Mouse (Mus musculus): ENCODE data around the gene Abcg1. TPM values are rescaled to one million over a fixed set of nuclear protein-coding genes. Genes with fewer than 3 reads are reported as not detected.

Abcg1 gene
- polyA plus RNA-seq, 1 experiment from 2014 or later, result 18.5 TPM

DNA sequence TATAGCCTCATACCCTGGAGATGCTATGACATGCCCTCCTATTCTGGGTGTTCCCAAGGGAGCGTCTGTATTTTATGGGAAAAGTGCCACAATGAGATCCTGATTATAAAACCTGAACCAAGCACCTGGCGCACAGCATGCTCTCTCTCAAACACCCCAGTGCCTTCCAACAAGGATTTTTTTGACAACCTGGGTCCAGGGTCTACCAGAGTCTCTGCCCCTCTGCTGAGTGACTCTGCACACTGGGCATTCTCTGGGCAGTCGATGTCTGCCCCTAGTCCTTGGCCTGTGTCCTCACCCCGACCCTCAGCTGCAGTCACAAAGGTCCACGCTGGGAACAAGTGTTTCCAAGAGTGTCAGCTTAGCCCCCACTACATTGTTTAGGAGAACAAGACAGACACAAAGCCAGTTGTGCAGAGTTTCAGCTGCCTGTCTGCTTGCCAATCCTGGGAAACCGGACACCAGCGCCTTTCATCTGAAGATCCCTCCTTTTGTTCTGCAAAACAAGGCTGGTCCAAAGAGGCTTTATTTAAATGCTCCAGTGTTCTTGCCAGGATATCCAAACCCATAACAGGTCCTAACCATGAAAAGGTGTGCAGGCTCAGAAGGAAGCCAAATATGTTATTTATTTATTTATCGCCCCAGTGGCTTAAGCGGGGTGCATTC, 55.8 kb downstream of the Abcg1 start:
- H3K4me1 ChIP-seq, result no peaks in the 10 kb centered on the region
- H3K9me3 ChIP-seq (replicated peaks), result no peaks in the 10 kb centered on the region
- no peak overlapping the region for H3K27ac ChIP-seq (replicated peaks)
- no peak overlapping the region for H3K4me2 ChIP-seq
- no peak for ATAC-seq (ENCODE audit: low FRiP score)
- 32% methylated on average over 9 of the region's 9 CpGs for WGBS
- H3K36me3 ChIP-seq, result peaks cover 71% of the 10 kb centered on the region
- no peaks in the 10 kb centered on the region for H3K27me3 ChIP-seq (replicated peaks)
- no peak overlapping the region for H3K9ac ChIP-seq (replicated peaks)
- no peak overlapping the region for H3K4me3 ChIP-seq (replicated peaks)

DNA sequence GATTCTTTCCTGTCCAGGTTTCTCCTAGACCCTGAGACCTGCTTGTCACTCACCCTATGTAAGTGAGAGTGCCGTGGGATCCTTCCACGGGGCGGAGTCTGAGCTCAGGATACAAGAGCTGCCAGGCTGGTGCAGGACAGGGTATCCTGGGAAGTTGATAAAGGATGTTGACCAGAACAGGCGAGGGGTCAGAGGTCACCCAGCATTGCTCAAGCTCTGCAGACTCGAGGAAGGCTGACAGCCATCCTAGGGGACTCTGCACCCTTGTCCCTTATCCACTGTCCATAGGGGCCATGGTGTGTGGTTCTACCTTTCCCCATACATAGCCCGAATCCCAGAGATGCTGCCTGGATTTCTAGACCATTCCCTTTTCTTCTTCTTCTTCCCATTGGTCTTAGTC, 58.6 kb downstream of the Abcg1 start:
- Histone ChIP-seq H3K4me3 (replicated peaks) (no peak overlapping the region), H3K4me2 (no peak overlapping the region), H3K27me3 (replicated peaks) (no peaks in the 10 kb centered on the region), H3K4me1 (no peaks in the 10 kb centered on the region), H3K36me3 (peaks cover 46% of the 10 kb centered on the region), H3K27ac (replicated peaks) (no peak overlapping the region), H3K9ac (replicated peaks) (no peak overlapping the region), H3K9me3 (replicated peaks) (no peaks in the 10 kb centered on the region)
- no peak for ATAC-seq (ENCODE audit: low FRiP score)
- WGBS, result 83% methylated on average over 6 of the region's 6 CpGs

DNA sequence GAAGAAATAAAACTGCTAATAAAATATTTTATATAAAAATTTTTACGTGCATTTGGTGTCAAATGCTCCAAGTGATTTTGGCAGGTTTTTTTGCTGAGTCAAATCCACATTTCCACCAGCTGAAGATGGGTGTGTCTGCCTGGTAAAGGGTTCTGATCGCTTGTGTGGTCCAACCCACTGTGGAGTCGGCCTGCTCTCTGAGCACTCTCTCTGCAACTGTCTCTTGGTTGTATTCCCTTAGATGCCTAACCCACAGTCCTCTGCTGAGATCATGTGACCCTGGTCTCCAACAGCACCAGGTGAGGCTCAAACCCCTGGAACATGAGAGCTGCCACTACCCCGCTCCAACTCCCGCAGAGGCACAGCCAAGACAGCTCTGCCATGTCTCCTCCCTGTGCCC, 60.5 kb downstream of the Abcg1 start:
- no peak overlapping the region for H3K27ac ChIP-seq (replicated peaks)
- no peak overlapping the region for H3K4me3 ChIP-seq (replicated peaks)
- H3K27me3 ChIP-seq (replicated peaks), result no peaks in the 10 kb centered on the region
- H3K9ac ChIP-seq (replicated peaks), result no peak overlapping the region
- H3K4me2 ChIP-seq, result no peak overlapping the region
- H3K4me1 ChIP-seq, result no peaks in the 10 kb centered on the region
- WGBS, result 87% methylated on average over 5 of the region's 5 CpGs
- no peaks in the 10 kb centered on the region for H3K9me3 ChIP-seq (replicated peaks)
- H3K36me3 ChIP-seq, result peaks cover 28% of the 10 kb centered on the region
- ATAC-seq (ENCODE audit: low FRiP score), result no peak

DNA sequence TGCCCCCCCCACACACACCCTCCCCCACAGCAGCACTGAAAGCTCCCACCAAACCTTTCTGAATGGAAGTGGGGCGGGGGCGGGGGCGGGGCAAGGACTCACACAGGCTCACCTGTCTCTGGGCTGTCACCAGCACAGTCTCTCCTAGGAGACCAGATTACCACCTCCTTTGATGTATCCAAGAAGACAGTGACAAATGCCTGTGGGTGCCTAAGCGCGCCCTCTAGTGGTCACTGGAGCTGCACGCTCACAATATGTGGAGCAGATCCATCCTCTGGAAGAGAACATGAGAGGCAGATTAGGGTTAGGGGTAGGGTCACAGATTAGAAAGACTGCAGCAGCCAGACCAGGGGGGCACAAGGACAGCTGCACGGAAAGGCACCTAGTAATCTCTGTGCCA, 62.0 kb downstream of the Abcg1 start:
- peaks cover 17% of the 10 kb centered on the region for H3K36me3 ChIP-seq
- ATAC-seq (ENCODE audit: low FRiP score), result peak; percentile 38; the same call in 1 of the 2 replicates
- no peak overlapping the region for H3K4me3 ChIP-seq (replicated peaks)
- H3K9ac ChIP-seq (replicated peaks), result no peak overlapping the region
- no peaks in the 10 kb centered on the region for H3K27me3 ChIP-seq (replicated peaks)
- 8% methylated on average over 7 of the region's 7 CpGs for WGBS
- no peak overlapping the region for H3K27ac ChIP-seq (replicated peaks)
- no peak overlapping the region for H3K4me2 ChIP-seq
- H3K9me3 ChIP-seq (replicated peaks), result no peaks in the 10 kb centered on the region; the same call in 1 of the 2 replicates
- H3K4me1 ChIP-seq, result no peaks in the 10 kb centered on the region

DNA sequence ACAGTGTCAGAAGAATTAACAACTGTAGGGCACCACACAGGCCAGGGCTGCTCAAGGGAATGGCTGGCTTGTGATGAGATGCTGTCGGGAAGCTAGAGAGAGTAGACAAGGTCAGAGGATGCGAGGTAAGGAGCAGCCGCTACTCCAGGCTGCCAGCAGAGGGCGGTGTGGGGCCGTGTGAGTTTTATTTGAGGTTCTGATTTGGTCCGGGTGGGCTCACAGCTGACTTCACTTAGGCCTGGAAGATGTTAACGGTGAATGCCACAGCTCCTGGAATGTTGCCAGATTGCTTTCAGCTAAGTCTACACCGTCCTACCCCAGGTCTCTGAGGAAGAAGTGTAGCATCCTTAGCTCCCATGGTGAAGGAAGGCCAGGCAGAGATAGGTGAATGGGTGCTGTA, 64.5 kb downstream of the Abcg1 start:
- no peaks in the 10 kb centered on the region for H3K27me3 ChIP-seq (replicated peaks)
- 0 out of 2 replicates have a peak, but pooled peaks cover 3% of the 10 kb centered on the region for H3K36me3 ChIP-seq
- H3K4me1 ChIP-seq, result peaks cover 3% of the 10 kb centered on the region; the same call in 1 of the 2 replicates
- no peak overlapping the region for H3K9ac ChIP-seq (replicated peaks)
- 10% methylated on average over 8 of the region's 8 CpGs for WGBS
- no peak overlapping the region for H3K4me2 ChIP-seq
- H3K27ac ChIP-seq (replicated peaks), result no peak overlapping the region
- H3K4me3 ChIP-seq (replicated peaks), result no peak overlapping the region
- H3K9me3 ChIP-seq (replicated peaks), result no peaks in the 10 kb centered on the region; the same call in 1 of the 2 replicates
- no peak for ATAC-seq (ENCODE audit: low FRiP score)

DNA sequence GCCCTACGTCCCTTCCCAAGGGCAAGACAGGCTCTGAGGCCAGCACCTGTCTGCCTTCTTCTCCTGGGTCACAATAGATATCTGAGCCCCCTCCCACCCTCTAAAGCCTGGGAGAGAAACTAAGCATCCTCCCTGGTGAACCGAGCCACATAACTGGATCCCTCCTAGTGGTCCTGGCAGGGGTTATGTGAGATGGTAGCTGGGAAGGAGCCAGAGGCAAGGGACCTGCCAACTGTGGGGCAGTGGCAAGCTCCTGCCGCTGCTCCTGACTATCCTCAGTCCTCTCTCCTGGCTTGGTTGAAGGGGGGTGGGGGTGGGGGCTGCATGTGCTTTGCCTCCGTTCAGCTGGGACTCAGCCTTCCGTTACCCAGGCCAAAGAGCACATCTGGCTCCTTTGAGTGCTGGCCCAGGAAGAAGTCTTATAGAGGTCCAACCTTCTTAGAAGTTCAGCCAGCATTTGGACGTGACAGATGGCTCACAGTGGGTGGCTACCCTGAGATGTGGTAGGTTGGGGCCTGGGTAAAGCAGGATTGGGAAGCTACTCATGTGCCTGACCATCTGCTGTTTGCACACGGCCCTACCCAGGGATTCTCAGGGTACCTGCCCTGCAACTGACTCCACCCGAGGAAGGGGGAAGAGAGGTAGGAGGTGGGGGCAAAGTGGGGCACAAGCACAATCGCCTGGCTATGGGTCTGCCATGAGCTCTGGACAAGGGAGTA, 68.2 kb downstream of the Abcg1 start:
- Histone ChIP-seq H3K36me3 (no peaks in the 10 kb centered on the region), H3K9me3 (replicated peaks) (no peaks in the 10 kb centered on the region; the same call in 1 of the 2 replicates), H3K9ac (replicated peaks) (no peak overlapping the region), H3K4me3 (replicated peaks) (no peak overlapping the region), H3K4me2 (no peak overlapping the region), H3K4me1 (peaks cover 3% of the 10 kb centered on the region; the same call in 1 of the 2 replicates), H3K27me3 (replicated peaks) (no peaks in the 10 kb centered on the region), H3K27ac (replicated peaks) (no peak overlapping the region)
- 50% methylated on average over 9 of the region's 9 CpGs for WGBS
- no peak for ATAC-seq (ENCODE audit: low FRiP score)

DNA sequence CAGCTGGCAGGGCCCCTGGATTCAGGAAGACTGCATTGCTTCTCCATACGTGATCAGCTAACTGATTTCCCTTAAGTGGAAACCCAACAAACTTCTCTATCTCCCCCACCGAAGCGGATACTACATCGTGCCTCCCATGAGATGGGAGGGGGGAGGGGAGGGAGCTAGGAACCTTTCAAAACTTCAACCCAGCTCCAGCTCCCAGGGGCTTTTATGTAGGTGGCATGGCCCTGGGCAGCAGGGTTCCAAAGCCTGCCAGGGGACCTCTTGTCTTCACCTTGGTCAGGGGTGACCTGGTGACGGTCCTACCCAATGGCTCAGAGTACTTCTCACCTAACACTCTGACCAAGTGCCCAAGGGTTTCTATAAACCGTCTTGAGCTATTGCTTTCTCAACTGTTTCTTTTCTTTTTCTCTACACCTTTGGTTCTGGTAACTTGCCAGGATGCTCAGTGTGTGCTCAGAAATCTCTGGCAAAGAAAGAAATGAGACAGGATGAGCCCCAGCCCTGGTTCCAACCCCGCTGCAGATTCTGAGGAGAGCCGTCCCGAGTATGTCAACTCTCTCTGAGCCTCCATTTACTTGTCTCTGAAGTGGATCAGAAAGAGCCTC, 71.3 kb downstream of the Abcg1 start:
- Histone ChIP-seq H3K36me3 (no peaks in the 10 kb centered on the region), H3K9ac (replicated peaks) (no peak overlapping the region), H3K4me2 (no peak overlapping the region), H3K4me1 (peaks cover 3% of the 10 kb centered on the region; the same call in 1 of the 2 replicates), H3K4me3 (replicated peaks) (no peak overlapping the region), H3K27ac (replicated peaks) (no peak overlapping the region), H3K9me3 (replicated peaks) (no peaks in the 10 kb centered on the region; the same call in 1 of the 2 replicates), H3K27me3 (replicated peaks) (no peaks in the 10 kb centered on the region)
- no peak for ATAC-seq (ENCODE audit: low FRiP score)
- WGBS, result 91% methylated on average over 9 of the region's 9 CpGs

DNA sequence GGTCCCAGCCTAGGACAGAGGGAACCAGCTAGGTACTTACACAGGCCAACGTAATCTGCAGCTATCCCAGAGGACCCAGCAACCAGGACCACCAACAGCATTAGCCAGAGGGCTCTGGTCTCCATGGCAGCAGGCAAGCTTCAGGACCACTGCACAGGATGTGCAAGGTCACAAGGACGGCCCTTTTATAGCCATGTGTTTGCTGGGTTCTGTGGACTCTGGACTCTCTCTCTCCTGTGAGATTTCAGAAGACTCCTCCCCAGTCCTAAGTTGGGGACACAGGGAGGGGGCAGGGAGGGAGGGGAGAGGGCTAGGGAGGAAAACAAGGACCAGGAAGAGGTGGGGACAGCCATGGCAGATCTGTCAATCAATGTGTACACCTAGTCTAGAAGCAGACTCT, 72.0 kb downstream of the Abcg1 start, which contains the start of gene Tff3:
Gene Tff3 (minus strand): TSS at position 195 of the 400 bp plus-strand sequence.
- no peaks in the 10 kb centered on the region for H3K9me3 ChIP-seq (replicated peaks)
- H3K9ac ChIP-seq (replicated peaks), result no peak within 1 kb of the TSS
- WGBS, result 9% methylated on average over 2 of the region's 2 CpGs
- H3K4me1 ChIP-seq, result peaks cover 3% of the 10 kb centered on the region; the same call in 1 of the 2 replicates
- no peak within 1 kb of the TSS for H3K4me3 ChIP-seq (replicated peaks)
- no peak for ATAC-seq (ENCODE audit: low FRiP score)
- H3K4me2 ChIP-seq, result no peak within 1 kb of the TSS
- no peaks in the 10 kb centered on the region for H3K27me3 ChIP-seq (replicated peaks)
- H3K36me3 ChIP-seq, result no peaks in the 10 kb centered on the region
- H3K27ac ChIP-seq (replicated peaks), result no peak within 1 kb of the TSS

DNA sequence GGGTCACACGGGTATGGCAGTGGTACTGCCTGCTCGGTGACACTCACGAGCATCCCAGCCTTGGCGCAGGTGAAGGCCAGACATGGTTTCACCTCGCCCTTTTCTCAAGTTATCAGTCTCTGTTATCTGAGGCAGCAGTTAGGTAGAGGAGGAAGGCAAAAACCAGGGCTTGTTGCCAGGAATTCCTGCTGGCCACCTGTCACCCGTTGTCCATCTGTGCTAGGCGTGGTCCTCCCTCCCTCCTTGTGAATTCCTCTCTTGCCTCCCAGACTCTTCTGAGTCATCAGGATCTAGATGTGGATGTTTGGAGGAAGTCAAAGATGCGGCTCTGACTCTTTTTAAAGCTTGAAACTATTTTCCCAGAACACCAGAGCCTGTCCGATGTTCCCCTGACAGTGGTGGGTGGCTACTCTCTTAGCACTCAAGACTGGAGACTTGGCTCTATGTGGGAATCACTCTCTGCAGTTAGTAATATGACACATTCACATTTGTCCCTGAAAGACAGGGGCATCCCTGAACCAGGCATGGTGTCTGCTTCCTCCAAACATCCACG, 73.9 kb downstream of the Abcg1 start:
- Histone ChIP-seq H3K9me3 (replicated peaks) (no peaks in the 10 kb centered on the region), H3K4me3 (replicated peaks) (no peak overlapping the region), H3K4me2 (no peak overlapping the region), H3K27ac (replicated peaks) (no peak overlapping the region), H3K27me3 (replicated peaks) (no peaks in the 10 kb centered on the region), H3K36me3 (no peaks in the 10 kb centered on the region), H3K9ac (replicated peaks) (no peak overlapping the region), H3K4me1 (no peaks in the 10 kb centered on the region)
- 89% methylated on average over 10 of the region's 10 CpGs for WGBS
- no peak for ATAC-seq (ENCODE audit: low FRiP score)

DNA sequence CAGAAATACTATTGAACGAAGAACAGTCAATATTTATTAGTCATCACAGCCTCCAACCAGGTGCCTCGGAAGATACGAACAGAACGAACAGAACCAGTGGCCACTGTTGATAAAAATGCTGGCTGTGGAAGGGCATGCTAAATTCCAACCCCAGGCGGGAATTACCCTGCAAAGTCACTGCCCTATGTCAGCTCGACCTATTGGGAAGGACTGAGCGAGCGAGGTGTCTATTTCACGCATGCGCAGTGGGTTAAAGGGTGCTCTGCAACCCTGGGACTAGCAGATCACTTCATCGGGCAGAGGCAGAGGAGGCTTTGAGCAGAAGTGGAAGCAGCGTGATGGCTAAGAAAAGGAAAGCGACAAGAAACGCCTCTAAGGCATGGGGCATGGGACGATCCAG, 76.3 kb downstream of the Abcg1 start:
- H3K4me3 ChIP-seq (replicated peaks), result no peak overlapping the region
- 81% methylated on average over 15 of the region's 15 CpGs for WGBS
- no peaks in the 10 kb centered on the region for H3K9me3 ChIP-seq (replicated peaks)
- H3K4me1 ChIP-seq, result no peaks in the 10 kb centered on the region
- no peak overlapping the region for H3K4me2 ChIP-seq
- H3K27me3 ChIP-seq (replicated peaks), result no peaks in the 10 kb centered on the region
- no peak overlapping the region for H3K9ac ChIP-seq (replicated peaks)
- ATAC-seq (ENCODE audit: low FRiP score), result no peak
- H3K36me3 ChIP-seq, result no peaks in the 10 kb centered on the region
- H3K27ac ChIP-seq (replicated peaks), result no peak overlapping the region

DNA sequence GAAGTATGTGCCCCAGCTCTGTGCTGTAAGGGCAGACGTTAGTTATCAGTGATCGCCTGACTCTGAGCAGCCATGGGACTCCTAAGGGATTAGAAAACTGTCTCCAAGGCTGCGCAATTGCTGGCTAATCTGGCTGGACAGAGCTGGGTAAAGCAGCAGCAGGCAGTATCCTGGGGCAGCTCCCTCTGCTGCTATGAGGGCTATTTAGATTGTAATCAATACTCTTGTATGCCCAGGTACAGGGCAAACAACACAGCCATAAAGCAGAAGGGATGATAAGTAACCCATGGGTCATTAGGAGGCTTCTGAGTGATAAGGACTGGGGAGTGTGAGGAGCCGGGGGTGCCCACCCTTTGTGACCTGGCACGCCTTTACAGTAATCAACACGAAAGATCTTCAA, 77.4 kb downstream of the Abcg1 start:
- 77% methylated on average over 6 of the region's 6 CpGs for WGBS
- H3K4me2 ChIP-seq, result no peak overlapping the region
- no peak for ATAC-seq (ENCODE audit: low FRiP score)
- no peaks in the 10 kb centered on the region for H3K36me3 ChIP-seq
- H3K9me3 ChIP-seq (replicated peaks), result no peaks in the 10 kb centered on the region
- H3K4me3 ChIP-seq (replicated peaks), result no peak overlapping the region
- no peak overlapping the region for H3K9ac ChIP-seq (replicated peaks)
- H3K27me3 ChIP-seq (replicated peaks), result no peaks in the 10 kb centered on the region
- H3K4me1 ChIP-seq, result no peaks in the 10 kb centered on the region
- H3K27ac ChIP-seq (replicated peaks), result no peak overlapping the region

All from neural tube, embryonic 15.5 days (tissue).